Mouse (Mus musculus) layer of hippocampus, postnatal 14 days (tissue): Measurements from ENCODE around the gene Slc6a11. TPM values are rescaled to one million over a fixed set of nuclear protein-coding genes. Genes with fewer than 3 reads are reported as not detected.

Source experiments
- DNase-seq, 2 experiments: peaks; one replicate each; pipeline ENCODE4 v3.0.0; 2021 to 2022; ENCODE audit warnings: low spot score in 2 of 2, mixed read lengths in 1 of 2
- total RNA-seq, 2 experiments: library from RNA; stranded (reverse); gene quantifications; 2 replicates each; pipeline ENCODE4 v1.2.3; 2021

Slc6a11 gene
- total RNA-seq, 2 experiments from 2014 or later: 133 to 148 TPM

- DNase-seq: peak in 1 of 2 experiments; percentile 35
These were observed 43.5 kb downstream of the Slc6a11 start for GRCm38 (mm10) chr6:114174398-114175140.

- DNase-seq: no peak
These were observed 47.1 kb downstream of the Slc6a11 start for GRCm38 (mm10) chr6:114178141-114178540.

- DNase-seq: no peak
These were observed 51.5 kb downstream of the Slc6a11 start for GRCm38 (mm10) chr6:114182366-114183179.

- DNase-seq: no peak
These were observed 56.1 kb downstream of the Slc6a11 start for GRCm38 (mm10) chr6:114187121-114187520.

- DNase-seq: peak in 1 of 2 experiments; percentile 36
These were observed 57.8 kb downstream of the Slc6a11 start for GRCm38 (mm10) chr6:114188869-114189268.

GRCm38 (mm10) chr6:114195998-114196397, 65.0 kb downstream of the Slc6a11 start:
- DNase-seq: peak in 1 of 2 experiments; percentile 41

GRCm38 (mm10) chr6:114199200-114199845, 68.3 kb downstream of the Slc6a11 start:
- DNase-seq: peak; percentile 19 to 33

- DNase-seq: no peak
These were observed 73.5 kb downstream of the Slc6a11 start for GRCm38 (mm10) chr6:114204557-114204956.

GRCm38 (mm10) chr6:114208296-114208695, 77.3 kb downstream of the Slc6a11 start:
- DNase-seq: no peak

- no peak for DNase-seq
These were observed 83.4 kb downstream of the Slc6a11 start for GRCm38 (mm10) chr6:114214393-114214792.

GRCm38 (mm10) chr6:114216741-114217414, 85.8 kb downstream of the Slc6a11 start:
- DNase-seq: peak in 1 of 2 experiments; percentile 18

GRCm38 (mm10) chr6:114224399-114224798, 93.4 kb downstream of the Slc6a11 start:
- DNase-seq: peak; percentile 47

- DNase-seq: no peak
These were observed 96.3 kb downstream of the Slc6a11 start for GRCm38 (mm10) chr6:114227378-114227777.

GRCm38 (mm10) chr6:114228196-114228595, 97.2 kb downstream of the Slc6a11 start:
- DNase-seq: no peak

- DNase-seq: no peak
These were observed 108.0 kb downstream of the Slc6a11 start for GRCm38 (mm10) chr6:114238892-114239644.

GRCm38 (mm10) chr6:114245665-114246064, 114.6 kb downstream of the Slc6a11 start:
- no peak for DNase-seq

GRCm38 (mm10) chr6:114250311-114250710, 119.3 kb downstream of the Slc6a11 start:
- DNase-seq: peak; percentile 76 to 84

GRCm38 (mm10) chr6:114254927-114255326, 123.9 kb downstream of the Slc6a11 start:
- peak; percentile 28 to 39 for DNase-seq

- DNase-seq: no peak
These were observed 126.8 kb downstream of the Slc6a11 start for GRCm38 (mm10) chr6:114257762-114258361.

GRCm38 (mm10) chr6:114258661-114259193, 127.7 kb downstream of the Slc6a11 start:
- no peak for DNase-seq
